In genomic region chr5:136458102-136458863, GRCm38 (mm10) we compare ENCODE assay signal across 8 mouse cellular contexts.
DNase-seq lines count a peak whose midpoint lies in the region; ATAC-seq and TF ChIP-seq lines count a peak whose summit lies in the region.

No protein-coding gene starts in this region.

- 58% methylated on average over 7 of the region's 7 CpGs for WGBS in neural tube, embryonic 13.5 days
- WGBS in neural tube, embryonic 15.5 days: 59% methylated on average over 7 of the region's 7 CpGs
- WGBS in liver, adult 2 months: 74% methylated on average over 7 of the region's 7 CpGs
- WGBS in forebrain, embryonic 12.5 days: 86% methylated on average over 7 of the region's 7 CpGs

- H3K9me3 ChIP-seq in neural tube, embryonic 13.5 days: no peaks in the 10 kb centered on the region
- H3K9me3 ChIP-seq in neural tube, embryonic 15.5 days (replicated peaks): no peaks in the 10 kb centered on the region
- H3K9me3 ChIP-seq in forebrain, embryonic 12.5 days: no peaks in the 10 kb centered on the region

- TF ChIP-seq POLR2A in liver, adult 2 months (IDR thresholded peaks at IDR 0.05; ENCODE audit: extremely low read depth, insufficient read depth, low read length): no peak

- H3K27ac ChIP-seq in neural tube, embryonic 13.5 days (replicated peaks): peak overlapping the region; percentile 49; the same call in 1 of the 2 replicates
- H3K27ac ChIP-seq in neural tube, embryonic 15.5 days (replicated peaks): no peak overlapping the region; the same call in 1 of the 2 replicates
- H3K27ac ChIP-seq in liver, adult 2 months (replicated peaks; ENCODE audit: insufficient read depth, low read depth, low read length): no peak overlapping the region
- no peak overlapping the region; the same call in 1 of the 2 replicates for H3K27ac ChIP-seq in forebrain, embryonic 12.5 days

- no peak overlapping the region for H3K4me3 ChIP-seq in neural tube, embryonic 13.5 days
- no peak overlapping the region for H3K4me3 ChIP-seq in neural tube, embryonic 15.5 days (replicated peaks)
- no peak overlapping the region for H3K4me3 ChIP-seq in liver, adult 2 months (ENCODE audit: insufficient read depth, low read depth, low read length)
- H3K4me3 ChIP-seq in forebrain, embryonic 12.5 days (replicated peaks): no peak overlapping the region

- H3K4me1 ChIP-seq in neural tube, embryonic 13.5 days (replicated peaks): peaks cover 28% of the 10 kb centered on the region
- H3K4me1 ChIP-seq in neural tube, embryonic 15.5 days: peaks cover 26% of the 10 kb centered on the region
- 0 out of 2 replicates have a peak, but pooled peaks cover 3% of the 10 kb centered on the region for H3K4me1 ChIP-seq in liver, adult 2 months (ENCODE audit: control insufficient read depth, insufficient read depth, low read length)
- H3K4me1 ChIP-seq in forebrain, embryonic 12.5 days: peaks cover 5% of the 10 kb centered on the region; the same call in 1 of the 2 replicates

- H3K36me3 ChIP-seq in neural tube, embryonic 13.5 days: no peaks in the 10 kb centered on the region
- H3K36me3 ChIP-seq in neural tube, embryonic 15.5 days: no peaks in the 10 kb centered on the region
- H3K36me3 ChIP-seq in liver, adult 2 months (ENCODE audit: control insufficient read depth, insufficient read depth, low read length): no peaks in the 10 kb centered on the region
- no peaks in the 10 kb centered on the region; the same call in 1 of the 2 replicates for H3K36me3 ChIP-seq in forebrain, embryonic 12.5 days (replicated peaks)

- no peak overlapping the region for H3K4me2 ChIP-seq in neural tube, embryonic 13.5 days
- no peak overlapping the region for H3K4me2 ChIP-seq in neural tube, embryonic 15.5 days
- no peak overlapping the region for H3K4me2 ChIP-seq in forebrain, embryonic 12.5 days

- ATAC-seq in neural tube, embryonic 13.5 days (ENCODE audit: low read depth): no peak
- no peak for ATAC-seq in neural tube, embryonic 15.5 days (ENCODE audit: low FRiP score)
- peak; percentile 91 for ATAC-seq in granulocyte monocyte progenitor cell, adult 5-6 weeks (replicated peaks; ENCODE audit: poor library complexity, severe bottlenecking)
- ATAC-seq in forebrain, embryonic 12.5 days (ENCODE audit: low FRiP score): no peak

- TF ChIP-seq CTCF in liver, adult 2 months (IDR thresholded peaks at IDR 0.05; ENCODE audit: low read depth, low read length): no peak

- no peaks in the 10 kb centered on the region for H3K27me3 ChIP-seq in neural tube, embryonic 13.5 days
- H3K27me3 ChIP-seq in neural tube, embryonic 15.5 days (replicated peaks): no peaks in the 10 kb centered on the region
- no peaks in the 10 kb centered on the region for H3K27me3 ChIP-seq in liver, adult 2 months (ENCODE audit: control insufficient read depth, insufficient read depth, low read length)
- H3K27me3 ChIP-seq in forebrain, embryonic 12.5 days: no peaks in the 10 kb centered on the region

- H3K9ac ChIP-seq in neural tube, embryonic 13.5 days: no peak overlapping the region
- H3K9ac ChIP-seq in neural tube, embryonic 15.5 days (replicated peaks): no peak overlapping the region
- no peak overlapping the region for H3K9ac ChIP-seq in liver, adult 2 months (ENCODE audit: low read depth, low read length)
- no peak overlapping the region for H3K9ac ChIP-seq in forebrain, embryonic 12.5 days

- DNase-seq in liver, adult 2 months (ENCODE audit: extremely low read depth, low read depth, low spot score): peak; percentile 20
- DNase-seq in yolk sac, embryonic 10.5 days (ENCODE audit: low spot score): peak; percentile 27
- no peak for DNase-seq in right cerebral cortex, postnatal 4 days
- no peak for DNase-seq in cerebellum, adult 18-20 months

- H3K79me2 ChIP-seq in liver, adult 2 months (ENCODE audit: control insufficient read depth, insufficient read depth, low read length): peaks cover 7% of the 10 kb centered on the region; the same call in 1 of the 2 replicates

Comparison
In these comparisons a context has a peak if more than half of its experiments do, and no peak if none do; other contexts are left out.
1. DNase-seq: peak in liver, adult 2 months (single experiment) and yolk sac, embryonic 10.5 days (single experiment); none in right cerebral cortex, postnatal 4 days (single experiment) and cerebellum, adult 18-20 months (0 of 2).